ENCODE assay signal across 23 mouse cellular contexts in genomic region chr2:166333818-166334217, GRCm38 (mm10).
A peak's percentile ranks its signal among the peaks of the same experiment; 100 is the strongest.
DNase-seq lines count a peak whose midpoint lies in the region; ATAC-seq and TF ChIP-seq lines count a peak whose summit lies in the region.
"Had no signal": no experiment of that assay in that cellular context is flagged by ENCODE, and none has a peak within 500 bp of the region (broad histone marks: within the 10 kb centered on the region; RNA-seq: fewer than 3 reads in every experiment).

No protein-coding gene starts in this region.

- no peak overlapping the region for H3K4me3 ChIP-seq in hindbrain, embryonic 10.5 days
- H3K4me3 ChIP-seq in hindbrain, postnatal 0 days (ENCODE audit: low read length), result no peak overlapping the region
- no peak overlapping the region for H3K4me3 ChIP-seq in embryonic facial prominence, embryonic 13.5 days
- no peak overlapping the region for H3K4me3 ChIP-seq in limb, embryonic 12.5 days (replicated peaks)
- no peak overlapping the region for H3K4me3 ChIP-seq in stomach, embryonic 15.5 days (replicated peaks)
- H3K4me3 ChIP-seq: heart, embryonic 12.5 days; hindbrain, embryonic 12.5 days; liver, embryonic 12.5 days; midbrain, embryonic 15.5 days; neural tube, embryonic 13.5 days had no signal

- H3K27ac ChIP-seq in hindbrain, embryonic 10.5 days, result peak overlapping the region; percentile 18; the same call in 1 of the 2 replicates
- H3K27ac ChIP-seq in hindbrain, postnatal 0 days, result no peak overlapping the region
- peak overlapping the region; percentile 74 for H3K27ac ChIP-seq in embryonic facial prominence, embryonic 13.5 days
- peak overlapping the region; percentile 75 for H3K27ac ChIP-seq in limb, embryonic 12.5 days
- H3K27ac ChIP-seq in stomach, embryonic 15.5 days, result peak overlapping the region; percentile 81
- H3K27ac ChIP-seq: hindbrain, embryonic 12.5 days; liver, embryonic 12.5 days; midbrain, embryonic 15.5 days; neural tube, embryonic 13.5 days had no signal

- peaks cover 19% of the 10 kb centered on the region; the same call in 1 of the 2 replicates for H3K27me3 ChIP-seq in hindbrain, embryonic 10.5 days (ENCODE audit: insufficient read depth, poor library complexity, severe bottlenecking)
- H3K27me3 ChIP-seq in hindbrain, postnatal 0 days (ENCODE audit: insufficient read depth, low read length), result 0 out of 2 replicates have a peak, but pooled peaks cover 5% of the 10 kb centered on the region
- H3K27me3 ChIP-seq in embryonic facial prominence, embryonic 13.5 days, result no peaks in the 10 kb centered on the region
- no peaks in the 10 kb centered on the region for H3K27me3 ChIP-seq in limb, embryonic 12.5 days
- H3K27me3 ChIP-seq in stomach, embryonic 15.5 days (replicated peaks), result no peaks in the 10 kb centered on the region
- H3K27me3 ChIP-seq: heart, embryonic 12.5 days; liver, embryonic 12.5 days had no signal

- no peaks in the 10 kb centered on the region for H3K36me3 ChIP-seq in hindbrain, embryonic 10.5 days
- no peaks in the 10 kb centered on the region for H3K36me3 ChIP-seq in hindbrain, postnatal 0 days (ENCODE audit: insufficient read depth, low read length)
- H3K36me3 ChIP-seq in embryonic facial prominence, embryonic 13.5 days, result no peaks in the 10 kb centered on the region
- H3K36me3 ChIP-seq in limb, embryonic 12.5 days, result no peaks in the 10 kb centered on the region
- H3K36me3 ChIP-seq in stomach, embryonic 15.5 days, result no peaks in the 10 kb centered on the region
- H3K36me3 ChIP-seq: heart, embryonic 12.5 days; hindbrain, embryonic 12.5 days; liver, embryonic 12.5 days; midbrain, embryonic 15.5 days; neural tube, embryonic 13.5 days had no signal

- H3K9ac ChIP-seq in hindbrain, postnatal 0 days (replicated peaks; ENCODE audit: low read length), result no peak overlapping the region
- H3K9ac ChIP-seq in embryonic facial prominence, embryonic 13.5 days, result no peak overlapping the region
- H3K9ac ChIP-seq in limb, embryonic 12.5 days (replicated peaks), result no peak overlapping the region
- no peak overlapping the region for H3K9ac ChIP-seq in stomach, embryonic 15.5 days
- H3K9ac ChIP-seq: heart, embryonic 12.5 days; hindbrain, embryonic 12.5 days; liver, embryonic 12.5 days; midbrain, embryonic 15.5 days; neural tube, embryonic 13.5 days had no signal

- DNase-seq in hindbrain, embryonic 10.5 days (ENCODE audit: low spot score), result no peak
- DNase-seq in hindbrain, postnatal 0 days (ENCODE audit: low spot score), result no peak
- no peak for DNase-seq in spleen, adult 18-20 months
- no peak for DNase-seq in adipocyte (ENCODE audit: low spot score)
- DNase-seq in right cerebral cortex, postnatal 4 days, result no peak
- DNase-seq: adrenal gland, postnatal 25 days; cerebellum, adult 9-10 months; gastrocnemius, postnatal 10 days; heart, postnatal 14 days; kidney, postnatal 4 days; lung, adult 18-20 months; lung, postnatal 36 days; retina, postnatal 1 day; thymus, postnatal 14 days had no signal

- H3K4me1 ChIP-seq in hindbrain, embryonic 10.5 days (replicated peaks), result peaks cover 49% of the 10 kb centered on the region
- no peaks in the 10 kb centered on the region; the same call in 1 of the 2 replicates for H3K4me1 ChIP-seq in hindbrain, postnatal 0 days (ENCODE audit: insufficient read depth, low read length)
- peaks cover 66% of the 10 kb centered on the region for H3K4me1 ChIP-seq in embryonic facial prominence, embryonic 13.5 days
- peaks cover 87% of the 10 kb centered on the region for H3K4me1 ChIP-seq in limb, embryonic 12.5 days (replicated peaks)
- peaks cover 45% of the 10 kb centered on the region for H3K4me1 ChIP-seq in stomach, embryonic 15.5 days
- H3K4me1 ChIP-seq: liver, embryonic 12.5 days had no signal

- H3K4me2 ChIP-seq in hindbrain, postnatal 0 days (ENCODE audit: low read depth, low read length), result no peak overlapping the region
- no peak overlapping the region for H3K4me2 ChIP-seq in embryonic facial prominence, embryonic 13.5 days
- H3K4me2 ChIP-seq in limb, embryonic 12.5 days, result no peak overlapping the region
- no peak overlapping the region for H3K4me2 ChIP-seq in stomach, embryonic 15.5 days
- H3K4me2 ChIP-seq: heart, embryonic 12.5 days; hindbrain, embryonic 12.5 days; liver, embryonic 12.5 days; midbrain, embryonic 15.5 days; neural tube, embryonic 13.5 days had no signal

- no peak for ATAC-seq in hindbrain, postnatal 0 days
- no peak for ATAC-seq in embryonic facial prominence, embryonic 13.5 days (ENCODE audit: insufficient number of reproducible peaks, insufficient read depth, low FRiP score, low TSS enrichment, low read depth)
- ATAC-seq in limb, embryonic 12.5 days (ENCODE audit: insufficient number of reproducible peaks, insufficient read depth, low FRiP score, low TSS enrichment, low read depth), result no peak
- no peak; the same call in 1 of the 2 replicates for ATAC-seq in stomach, embryonic 15.5 days (ENCODE audit: insufficient read depth, low FRiP score, low read depth)
- ATAC-seq: forebrain, embryonic 14.5 days; liver, embryonic 12.5 days; midbrain, embryonic 15.5 days had no signal

- WGBS in hindbrain, embryonic 10.5 days, result 72% methylated on average over 4 of the region's 4 CpGs
- 70% methylated on average over 4 of the region's 4 CpGs for WGBS in hindbrain, postnatal 0 days
- 66% methylated on average over 4 of the region's 4 CpGs for WGBS in embryonic facial prominence, embryonic 13.5 days
- 43% methylated on average over 4 of the region's 4 CpGs for WGBS in limb, embryonic 12.5 days
- 52% methylated on average over 4 of the region's 4 CpGs for WGBS in stomach, embryonic 15.5 days

- no peaks in the 10 kb centered on the region for H3K9me3 ChIP-seq in hindbrain, embryonic 10.5 days
- no peaks in the 10 kb centered on the region for H3K9me3 ChIP-seq in hindbrain, postnatal 0 days (ENCODE audit: low read length)
- H3K9me3 ChIP-seq in embryonic facial prominence, embryonic 13.5 days, result no peaks in the 10 kb centered on the region
- H3K9me3 ChIP-seq in limb, embryonic 12.5 days, result no peaks in the 10 kb centered on the region
- no peaks in the 10 kb centered on the region for H3K9me3 ChIP-seq in stomach, embryonic 15.5 days
- H3K9me3 ChIP-seq: heart, embryonic 12.5 days; hindbrain, embryonic 12.5 days; liver, embryonic 12.5 days; midbrain, embryonic 15.5 days; neural tube, embryonic 13.5 days had no signal

- no peak for TF ChIP-seq CTCF in hindbrain, postnatal 0 days (IDR thresholded peaks at IDR 0.05; ENCODE audit: low read depth)
